Mouse (Mus musculus): ENCODE data around the gene Rrp9. TPM values are rescaled to one million over a fixed set of nuclear protein-coding genes. Genes with fewer than 3 reads are reported as not detected.

Rrp9 gene
- polyA plus RNA-seq, 1 experiment from 2014 or later: 36.2 TPM

DNA sequence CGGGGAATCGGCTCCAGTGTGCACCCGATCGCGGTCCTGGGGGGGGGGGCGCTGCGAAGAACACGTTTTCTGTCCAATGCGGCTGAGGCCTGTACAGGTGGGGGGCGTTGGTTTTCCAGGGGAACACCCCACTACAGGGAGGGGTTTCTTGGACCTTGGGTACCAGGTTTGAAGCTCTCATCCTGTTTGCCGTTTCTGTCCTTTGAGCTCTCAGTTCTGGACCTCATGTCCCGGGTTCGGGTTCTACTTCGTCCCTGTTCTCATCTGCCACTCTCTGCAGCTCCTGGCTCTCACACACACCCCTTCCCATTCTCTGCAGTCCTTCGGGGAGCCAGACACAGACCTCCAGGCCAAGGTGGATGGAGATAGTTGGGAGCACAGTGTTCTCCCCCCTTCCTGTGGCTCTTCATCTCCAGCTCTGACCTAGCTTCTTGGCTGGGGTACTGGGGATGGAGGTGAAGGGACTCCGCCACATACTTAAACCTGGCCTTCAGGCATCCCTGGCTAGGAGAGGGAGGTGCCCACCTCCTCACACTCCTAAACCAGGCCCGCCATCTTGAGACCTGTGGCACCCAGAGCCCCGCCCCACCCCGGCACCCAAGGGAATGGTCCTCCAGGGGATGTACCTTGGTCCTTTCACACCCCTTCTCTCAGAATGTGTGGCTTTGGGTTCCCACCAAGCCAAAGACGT is 21.5 kb upstream of the Rrp9 start:
- peaks cover 42% of the 10 kb centered on the region for H3K4me1 ChIP-seq (ENCODE audit: control insufficient read depth, insufficient read depth, low read length)
- peak overlapping the region; percentile 92 for H3K27ac ChIP-seq (ENCODE audit: low read depth, low read length)
- 1% methylated on average over 20 of the region's 20 CpGs for WGBS
- 0 out of 2 replicates have a peak, but pooled peaks cover 3% of the 10 kb centered on the region for H3K36me3 ChIP-seq (ENCODE audit: control insufficient read depth, insufficient read depth, low read length)
- H3K9ac ChIP-seq (replicated peaks; ENCODE audit: low read depth, low read length): peak overlapping the region; percentile 92
- H3K27me3 ChIP-seq (ENCODE audit: control insufficient read depth, insufficient read depth, low read length): no peaks in the 10 kb centered on the region
- ATAC-seq (ENCODE audit: low read depth): peak; percentile 10; the same call in 1 of the 2 replicates
- peak overlapping the region; percentile 91 for H3K4me2 ChIP-seq (ENCODE audit: low read depth, low read length)
- peak overlapping the region; percentile 66 for H3K4me3 ChIP-seq (ENCODE audit: low read depth, low read length)
- H3K9me3 ChIP-seq (ENCODE audit: control insufficient read depth, low read length): no peaks in the 10 kb centered on the region

DNA sequence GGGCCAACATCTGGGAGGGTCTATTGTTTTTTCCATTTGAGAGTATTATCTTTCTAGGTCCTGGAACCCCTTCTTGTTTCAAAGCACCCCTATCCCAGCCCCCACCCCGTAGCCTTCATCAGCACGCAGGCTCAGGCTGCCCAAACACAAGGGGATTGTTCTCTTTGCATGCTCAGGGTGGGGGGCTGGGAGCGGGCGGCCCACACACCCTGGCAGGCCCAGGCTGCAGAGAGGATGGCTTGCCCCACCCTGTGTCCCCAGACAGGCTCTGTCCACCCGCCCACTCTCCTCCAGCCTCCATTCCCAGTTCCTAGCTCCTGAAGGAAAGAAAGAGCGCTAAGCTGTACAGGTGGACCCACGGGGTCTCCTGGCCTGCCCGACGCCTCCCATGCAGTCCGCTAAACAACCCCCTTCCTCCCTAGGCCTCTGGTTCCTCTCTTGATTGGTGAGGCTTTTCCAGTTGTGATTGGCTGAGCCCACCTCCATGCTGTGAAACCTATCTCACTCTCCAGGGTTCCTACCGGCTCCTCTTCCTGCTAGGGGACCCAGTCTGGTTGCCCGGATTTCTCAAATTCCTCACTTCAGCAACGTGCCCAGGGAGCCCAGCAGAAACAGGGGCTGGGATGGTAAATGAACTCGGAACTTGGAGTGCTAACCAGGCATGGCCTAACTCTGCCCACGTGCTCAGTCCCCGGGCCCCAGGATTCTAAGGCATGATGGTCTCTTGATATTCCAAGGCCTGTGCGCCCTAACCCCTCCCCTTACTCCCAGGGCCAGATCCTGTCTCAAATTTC is 20.7 kb upstream of the Rrp9 start:
- peak overlapping the region; percentile 91 for H3K4me2 ChIP-seq (ENCODE audit: low read depth, low read length)
- 2% methylated on average over 17 of the region's 17 CpGs for WGBS
- no peaks in the 10 kb centered on the region for H3K9me3 ChIP-seq (ENCODE audit: control insufficient read depth, low read length)
- H3K9ac ChIP-seq (replicated peaks; ENCODE audit: low read depth, low read length): peak overlapping the region; percentile 92
- H3K4me3 ChIP-seq (ENCODE audit: low read depth, low read length): peak overlapping the region; percentile 66
- peak; percentile 28 for ATAC-seq (ENCODE audit: low read depth)
- peak overlapping the region; percentile 92 for H3K27ac ChIP-seq (ENCODE audit: low read depth, low read length)
- H3K36me3 ChIP-seq (ENCODE audit: control insufficient read depth, insufficient read depth, low read length): peaks cover 6% of the 10 kb centered on the region; the same call in 1 of the 2 replicates
- peaks cover 48% of the 10 kb centered on the region for H3K4me1 ChIP-seq (ENCODE audit: control insufficient read depth, insufficient read depth, low read length)
- H3K27me3 ChIP-seq (ENCODE audit: control insufficient read depth, insufficient read depth, low read length): no peaks in the 10 kb centered on the region

DNA sequence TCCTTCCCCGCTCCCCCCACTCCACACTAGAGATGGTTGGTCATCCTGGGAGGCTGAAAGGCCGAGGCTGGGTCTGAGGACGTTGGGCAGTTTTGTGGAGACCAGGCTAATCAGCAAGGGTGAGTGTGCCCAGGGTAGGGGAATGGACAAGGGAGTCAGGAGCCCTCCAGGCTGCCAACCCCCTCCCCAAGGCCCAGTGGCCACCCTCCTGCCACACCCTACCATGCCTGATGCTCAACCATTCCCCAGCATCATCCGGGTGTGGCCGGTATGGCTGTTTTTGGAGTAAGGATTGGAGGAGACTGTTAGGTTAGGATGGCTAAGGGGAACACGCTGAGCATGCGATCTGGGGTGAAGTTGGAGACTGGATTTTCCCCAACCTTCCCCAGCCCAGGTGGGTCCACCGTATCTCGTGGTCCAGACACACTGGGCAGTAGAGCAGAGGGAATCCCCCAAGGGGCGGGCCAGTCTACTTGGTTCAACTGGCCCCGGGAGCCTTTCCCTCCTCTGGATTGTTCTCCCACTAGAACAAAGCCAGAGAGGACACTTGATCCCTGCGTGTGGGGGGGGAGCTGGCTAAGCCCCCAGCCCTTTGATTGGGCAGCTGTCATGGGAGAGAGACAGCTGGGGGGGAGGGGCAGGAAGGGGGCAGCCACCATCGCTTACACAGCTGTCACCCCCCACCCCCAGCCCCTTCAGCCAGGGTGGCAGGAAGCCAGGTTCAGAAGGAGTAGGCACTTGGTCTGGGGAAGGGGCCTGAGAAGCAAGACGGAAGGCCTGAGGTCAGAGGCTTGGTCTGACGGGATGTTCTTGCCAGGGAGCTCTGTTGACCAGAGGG is 19.2 kb upstream of the Rrp9 start:
- H3K27ac ChIP-seq (ENCODE audit: low read depth, low read length): peak overlapping the region; percentile 7
- no peak for ATAC-seq (ENCODE audit: low read depth)
- H3K36me3 ChIP-seq (ENCODE audit: control insufficient read depth, insufficient read depth, low read length): peaks cover 14% of the 10 kb centered on the region
- H3K9me3 ChIP-seq (ENCODE audit: control insufficient read depth, low read length): no peaks in the 10 kb centered on the region
- H3K27me3 ChIP-seq (ENCODE audit: control insufficient read depth, insufficient read depth, low read length): no peaks in the 10 kb centered on the region
- peak overlapping the region; percentile 91 for H3K4me2 ChIP-seq (ENCODE audit: low read depth, low read length)
- peak overlapping the region; percentile 23 for H3K4me3 ChIP-seq (ENCODE audit: low read depth, low read length)
- 26% methylated on average over 15 of the region's 15 CpGs for WGBS
- H3K4me1 ChIP-seq (ENCODE audit: control insufficient read depth, insufficient read depth, low read length): peaks cover 45% of the 10 kb centered on the region
- H3K9ac ChIP-seq (replicated peaks; ENCODE audit: low read depth, low read length): peak overlapping the region; percentile 92

DNA sequence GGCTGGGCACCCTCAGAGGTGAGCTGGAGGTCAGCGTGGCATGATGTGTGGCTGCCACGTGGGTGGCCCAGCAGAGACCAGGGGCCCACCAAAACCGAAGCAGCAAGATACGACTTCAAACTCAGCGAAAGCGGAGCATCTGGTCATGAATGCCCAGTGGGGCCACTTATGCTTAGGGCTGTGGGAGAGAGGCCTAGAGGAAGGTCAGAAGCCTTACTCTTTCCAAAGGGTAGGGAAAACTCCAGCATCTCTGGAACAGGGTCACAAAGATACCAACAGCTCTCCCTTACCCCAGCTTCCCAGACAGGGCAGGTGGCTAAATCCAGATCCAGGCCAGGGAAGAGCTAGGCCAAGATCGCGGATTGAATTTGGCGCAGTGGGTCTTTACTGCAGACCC is 18.6 kb upstream of the Rrp9 start:
- 29% methylated on average over 9 of the region's 9 CpGs for WGBS
- Histone ChIP-seq H3K36me3 (ENCODE audit: control insufficient read depth, insufficient read depth, low read length) (peaks cover 21% of the 10 kb centered on the region), H3K9ac (replicated peaks; ENCODE audit: low read depth, low read length) (peak overlapping the region; percentile 92), H3K4me3 (ENCODE audit: low read depth, low read length) (peak overlapping the region; percentile 23), H3K9me3 (ENCODE audit: control insufficient read depth, low read length) (no peaks in the 10 kb centered on the region), H3K4me2 (ENCODE audit: low read depth, low read length) (peak overlapping the region; percentile 91), H3K27ac (ENCODE audit: low read depth, low read length) (peak overlapping the region; percentile 34), H3K27me3 (ENCODE audit: control insufficient read depth, insufficient read depth, low read length) (no peaks in the 10 kb centered on the region), H3K4me1 (ENCODE audit: control insufficient read depth, insufficient read depth, low read length) (peaks cover 45% of the 10 kb centered on the region)
- ATAC-seq (ENCODE audit: low read depth): no peak

DNA sequence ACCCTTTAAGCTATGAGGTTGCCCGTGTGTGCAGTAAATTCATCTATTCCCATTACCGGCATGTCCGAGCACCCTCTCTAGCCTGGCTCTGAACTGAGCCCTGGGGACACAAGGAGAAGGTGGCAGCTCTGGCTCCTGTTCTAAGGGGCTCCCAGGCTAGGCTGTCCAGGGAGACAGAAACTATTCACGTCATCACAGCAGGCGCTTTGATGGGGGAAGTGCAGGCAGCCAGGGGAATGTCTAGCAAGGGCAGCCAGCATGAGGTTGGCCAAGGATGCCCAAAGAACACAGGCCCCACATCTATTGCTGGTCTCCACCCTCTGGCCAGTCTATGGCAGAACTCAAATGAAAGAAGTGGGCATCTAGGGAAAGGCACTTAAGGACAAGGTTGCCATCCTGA is 17.8 kb upstream of the Rrp9 start:
- Histone ChIP-seq H3K36me3 (ENCODE audit: control insufficient read depth, insufficient read depth, low read length) (peaks cover 26% of the 10 kb centered on the region), H3K4me2 (ENCODE audit: low read depth, low read length) (no peak overlapping the region), H3K27me3 (ENCODE audit: control insufficient read depth, insufficient read depth, low read length) (no peaks in the 10 kb centered on the region), H3K27ac (ENCODE audit: low read depth, low read length) (no peak overlapping the region), H3K4me3 (ENCODE audit: low read depth, low read length) (no peak overlapping the region), H3K9me3 (ENCODE audit: control insufficient read depth, low read length) (no peaks in the 10 kb centered on the region), H3K9ac (replicated peaks; ENCODE audit: low read depth, low read length) (no peak overlapping the region), H3K4me1 (ENCODE audit: control insufficient read depth, insufficient read depth, low read length) (peaks cover 38% of the 10 kb centered on the region)
- 33% methylated on average over 5 of the region's 5 CpGs for WGBS
- no peak for ATAC-seq (ENCODE audit: low read depth)

DNA sequence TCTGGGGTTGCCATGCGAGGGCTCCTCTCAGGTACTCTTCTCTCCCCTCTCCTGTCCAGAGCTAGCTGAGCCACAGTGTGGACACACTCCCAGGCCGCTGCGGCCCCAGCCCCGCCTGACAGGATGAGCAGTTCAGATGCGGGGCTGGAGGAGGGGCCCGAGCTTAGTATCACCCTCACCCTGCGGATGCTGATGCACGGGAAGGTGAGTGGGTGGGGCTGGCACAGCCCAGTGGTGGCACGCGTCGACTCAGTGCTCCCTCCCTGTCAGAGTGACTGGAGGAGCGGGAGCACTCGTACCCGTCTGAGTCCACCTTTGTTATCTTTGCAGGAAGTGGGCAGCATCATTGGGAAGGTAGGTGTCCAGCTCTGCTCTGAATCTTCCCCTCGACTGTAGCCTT is 15.8 kb upstream of the Rrp9 start:
- no peak overlapping the region for H3K4me2 ChIP-seq (ENCODE audit: low read depth, low read length)
- peaks cover 41% of the 10 kb centered on the region for H3K36me3 ChIP-seq (ENCODE audit: control insufficient read depth, insufficient read depth, low read length)
- peaks cover 46% of the 10 kb centered on the region for H3K4me1 ChIP-seq (ENCODE audit: control insufficient read depth, insufficient read depth, low read length)
- ATAC-seq (ENCODE audit: low read depth): no peak
- H3K27me3 ChIP-seq (ENCODE audit: control insufficient read depth, insufficient read depth, low read length): no peaks in the 10 kb centered on the region
- no peak overlapping the region for H3K9ac ChIP-seq (replicated peaks; ENCODE audit: low read depth, low read length)
- H3K4me3 ChIP-seq (ENCODE audit: low read depth, low read length): no peak overlapping the region
- no peak overlapping the region for H3K27ac ChIP-seq (ENCODE audit: low read depth, low read length)
- 82% methylated on average over 15 of the region's 15 CpGs for WGBS
- no peaks in the 10 kb centered on the region for H3K9me3 ChIP-seq (ENCODE audit: control insufficient read depth, low read length)

DNA sequence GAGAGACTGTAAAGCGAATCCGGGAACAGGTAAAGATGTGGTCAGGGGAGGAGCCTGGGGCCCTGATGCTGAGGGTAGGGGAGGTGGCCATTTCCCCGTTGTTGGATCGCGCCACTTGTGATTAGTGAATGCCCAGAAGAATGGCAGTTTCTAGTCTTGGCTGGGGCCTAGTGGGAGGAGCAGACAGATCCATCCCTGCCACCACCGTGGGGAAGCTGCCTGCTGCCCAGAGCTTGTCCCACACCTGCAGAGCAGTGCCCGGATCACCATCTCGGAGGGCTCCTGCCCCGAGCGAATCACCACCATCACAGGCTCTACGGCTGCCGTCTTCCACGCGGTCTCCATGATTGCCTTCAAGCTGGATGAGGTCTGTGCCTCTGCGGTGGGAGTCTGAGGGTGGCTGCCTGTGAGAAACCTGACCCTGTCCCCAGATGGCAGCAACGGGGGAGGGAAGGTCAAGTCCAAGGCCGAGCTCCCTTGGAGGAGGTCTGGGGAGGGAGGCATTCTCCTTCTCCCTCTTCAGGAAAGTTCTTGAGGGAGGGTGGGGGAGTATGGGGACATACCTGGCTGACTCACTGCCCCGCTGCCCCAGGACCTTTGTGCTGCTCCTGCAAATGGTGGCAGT is 15.2 kb upstream of the Rrp9 start:
- Histone ChIP-seq H3K4me2 (ENCODE audit: low read depth, low read length) (no peak overlapping the region), H3K27me3 (ENCODE audit: control insufficient read depth, insufficient read depth, low read length) (no peaks in the 10 kb centered on the region), H3K4me3 (ENCODE audit: low read depth, low read length) (no peak overlapping the region), H3K9me3 (ENCODE audit: control insufficient read depth, low read length) (no peaks in the 10 kb centered on the region), H3K9ac (replicated peaks; ENCODE audit: low read depth, low read length) (no peak overlapping the region), H3K36me3 (ENCODE audit: control insufficient read depth, insufficient read depth, low read length) (peaks cover 41% of the 10 kb centered on the region), H3K27ac (ENCODE audit: low read depth, low read length) (no peak overlapping the region), H3K4me1 (ENCODE audit: control insufficient read depth, insufficient read depth, low read length) (peaks cover 43% of the 10 kb centered on the region)
- no peak for ATAC-seq (ENCODE audit: low read depth)
- 75% methylated on average over 18 of the region's 18 CpGs for WGBS

DNA sequence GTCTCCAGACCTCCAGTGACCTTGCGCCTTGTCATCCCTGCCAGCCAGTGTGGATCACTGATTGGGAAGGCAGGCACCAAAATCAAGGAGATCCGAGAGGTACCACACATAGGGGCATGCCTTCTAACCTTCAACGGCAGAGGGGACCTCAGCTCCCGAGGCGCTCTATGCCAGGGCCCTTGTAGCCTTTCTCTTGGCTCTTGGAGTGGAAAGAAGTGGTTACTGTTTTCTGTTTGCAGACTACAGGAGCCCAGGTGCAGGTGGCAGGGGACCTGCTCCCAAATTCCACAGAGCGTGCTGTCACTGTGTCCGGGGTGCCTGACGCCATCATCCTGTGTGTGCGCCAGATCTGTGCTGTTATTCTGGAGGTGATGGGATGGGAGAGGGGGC is 14.7 kb upstream of the Rrp9 start:
- Histone ChIP-seq H3K27me3 (ENCODE audit: control insufficient read depth, insufficient read depth, low read length) (no peaks in the 10 kb centered on the region), H3K4me3 (ENCODE audit: low read depth, low read length) (no peak overlapping the region), H3K9me3 (ENCODE audit: control insufficient read depth, low read length) (no peaks in the 10 kb centered on the region), H3K9ac (replicated peaks; ENCODE audit: low read depth, low read length) (no peak overlapping the region), H3K4me1 (ENCODE audit: control insufficient read depth, insufficient read depth, low read length) (peaks cover 43% of the 10 kb centered on the region), H3K4me2 (ENCODE audit: low read depth, low read length) (no peak overlapping the region), H3K27ac (ENCODE audit: low read depth, low read length) (no peak overlapping the region), H3K36me3 (ENCODE audit: control insufficient read depth, insufficient read depth, low read length) (peaks cover 41% of the 10 kb centered on the region)
- WGBS: 93% methylated on average over 9 of the region's 9 CpGs
- no peak for ATAC-seq (ENCODE audit: low read depth)

Measured in neural tube, embryonic 14.5 days (tissue).